8 mouse cellular contexts compared by ENCODE assay signal in the genomic region with DNA sequence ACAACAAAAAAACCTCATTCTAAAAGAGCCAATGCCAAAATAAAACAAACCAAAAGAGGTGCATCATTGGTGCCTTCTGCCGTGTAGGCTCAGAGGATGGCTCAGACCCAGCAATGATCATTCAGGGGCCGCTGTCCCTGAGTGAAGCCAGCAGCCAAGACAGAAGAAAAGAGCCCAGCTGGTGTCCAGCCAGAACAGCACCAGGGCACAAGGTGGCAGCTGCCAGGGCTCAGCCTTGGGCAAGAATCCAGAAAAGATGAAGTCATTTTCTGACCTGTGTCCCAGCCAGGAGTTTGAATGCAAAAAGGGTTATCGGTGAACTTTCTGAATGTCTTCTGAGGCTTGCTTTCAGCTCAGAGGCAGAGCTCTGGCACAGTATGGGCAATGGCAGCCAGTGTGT.
DNase-seq lines count a peak whose midpoint lies in the region; ATAC-seq lines count a peak whose summit lies in the region.

No protein-coding gene starts in this region.

- H3K4me1 ChIP-seq in midbrain, embryonic 14.5 days (ENCODE audit: control insufficient read depth, insufficient read depth, low read length) = peaks cover 22% of the 10 kb centered on the region
- H3K4me1 ChIP-seq in midbrain, embryonic 13.5 days (replicated peaks) = peaks cover 32% of the 10 kb centered on the region
- H3K4me1 ChIP-seq in brown adipose tissue, adult 24 weeks (ENCODE audit: control insufficient read depth, insufficient read depth, insufficient read length, low read length) = peaks cover 3% of the 10 kb centered on the region; the same call in 1 of the 2 replicates
- peaks cover 12% of the 10 kb centered on the region for H3K4me1 ChIP-seq in neural tube, embryonic 15.5 days

- DNase-seq in midbrain, embryonic 14.5 days = peak; percentile 67
- peak; percentile 50 for DNase-seq in gastrocnemius, adult 18-20 months (ENCODE audit: low spot score)
- peak; percentile 65 for DNase-seq in kidney, postnatal 10 days
- DNase-seq in thymus, postnatal 10 days (ENCODE audit: low spot score in 2 of 2) = no peak
- no peak for DNase-seq in thymus, postnatal 25 days

- H3K27ac ChIP-seq in midbrain, embryonic 14.5 days (replicated peaks; ENCODE audit: low read depth, low read length) = 0 out of 2 replicates have a peak overlapping the region, but pooled peaks have one; percentile 20
- H3K27ac ChIP-seq in midbrain, embryonic 13.5 days = no peak overlapping the region
- H3K27ac ChIP-seq in brown adipose tissue, adult 24 weeks (replicated peaks; ENCODE audit: low read depth, low read length) = peak overlapping the region; percentile 19; the same call in 1 of the 2 replicates
- H3K27ac ChIP-seq in neural tube, embryonic 15.5 days (replicated peaks) = no peak overlapping the region

- WGBS in midbrain, embryonic 14.5 days = 40% methylated on average over 3 of the region's 3 CpGs
- WGBS in midbrain, embryonic 13.5 days = 59% methylated on average over 3 of the region's 3 CpGs
- WGBS in neural tube, embryonic 15.5 days = 31% methylated on average over 3 of the region's 3 CpGs

- H3K36me3 ChIP-seq in midbrain, embryonic 14.5 days (ENCODE audit: control insufficient read depth, insufficient read depth, low read length) = no peaks in the 10 kb centered on the region
- no peaks in the 10 kb centered on the region for H3K36me3 ChIP-seq in midbrain, embryonic 13.5 days
- no peaks in the 10 kb centered on the region for H3K36me3 ChIP-seq in neural tube, embryonic 15.5 days

- no peaks in the 10 kb centered on the region for H3K27me3 ChIP-seq in midbrain, embryonic 14.5 days (ENCODE audit: control insufficient read depth, insufficient read depth, low read length)
- no peaks in the 10 kb centered on the region for H3K27me3 ChIP-seq in midbrain, embryonic 13.5 days
- H3K27me3 ChIP-seq in neural tube, embryonic 15.5 days (replicated peaks) = no peaks in the 10 kb centered on the region

- H3K4me2 ChIP-seq in midbrain, embryonic 14.5 days (ENCODE audit: low read length) = no peak overlapping the region
- H3K4me2 ChIP-seq in midbrain, embryonic 13.5 days (replicated peaks) = no peak overlapping the region
- no peak overlapping the region for H3K4me2 ChIP-seq in neural tube, embryonic 15.5 days

- ATAC-seq in midbrain, embryonic 14.5 days (ENCODE audit: low FRiP score, low TSS enrichment) = no peak
- ATAC-seq in midbrain, embryonic 13.5 days = no peak
- 0 out of 2 replicates have a peak, but pooled peaks have one; percentile 9 for ATAC-seq in neural tube, embryonic 15.5 days (ENCODE audit: low FRiP score)

- no peaks in the 10 kb centered on the region for H3K9me3 ChIP-seq in midbrain, embryonic 14.5 days (ENCODE audit: control insufficient read depth, low read length)
- no peaks in the 10 kb centered on the region for H3K9me3 ChIP-seq in midbrain, embryonic 13.5 days
- H3K9me3 ChIP-seq in neural tube, embryonic 15.5 days (replicated peaks) = no peaks in the 10 kb centered on the region

- no peak overlapping the region for H3K9ac ChIP-seq in midbrain, embryonic 14.5 days (replicated peaks; ENCODE audit: low read length)
- no peak overlapping the region for H3K9ac ChIP-seq in midbrain, embryonic 13.5 days (replicated peaks)
- H3K9ac ChIP-seq in neural tube, embryonic 15.5 days (replicated peaks) = no peak overlapping the region

- no peak overlapping the region for H3K4me3 ChIP-seq in midbrain, embryonic 14.5 days (replicated peaks; ENCODE audit: low read depth, low read length)
- no peak overlapping the region for H3K4me3 ChIP-seq in midbrain, embryonic 13.5 days (replicated peaks)
- no peak overlapping the region for H3K4me3 ChIP-seq in brown adipose tissue, adult 24 weeks (ENCODE audit: insufficient read depth, low read depth, low read length)
- H3K4me3 ChIP-seq in neural tube, embryonic 15.5 days (replicated peaks) = no peak overlapping the region

Comparison
In these comparisons a context has a peak if more than half of its experiments do, and no peak if none do; other contexts are left out.
1. H3K27ac ChIP-seq: peak in midbrain, embryonic 14.5 days (single experiment) and brown adipose tissue, adult 24 weeks (single experiment); none in midbrain, embryonic 13.5 days (single experiment) and neural tube, embryonic 15.5 days (single experiment).
2. DNase-seq: peak in midbrain, embryonic 14.5 days (single experiment), gastrocnemius, adult 18-20 months (single experiment) and kidney, postnatal 10 days (single experiment); none in thymus, postnatal 10 days (0 of 2) and thymus, postnatal 25 days (single experiment).